Mouse (Mus musculus) ovary, postnatal 14 days (tissue): ENCODE results near the gene Ccdc7a.
A peak's percentile ranks its signal among the peaks of the same experiment; 100 is the strongest.
"Not testable (repeated sequence)": the region's sequence is repeated elsewhere in the genome, so short reads cannot be mapped to it uniquely, and the experiment has no call there.

Source experiments
- DNase-seq: peaks from one replicate; pipeline ENCODE4 v3.0.0; 2022; ENCODE audit warnings: low spot score

Ccdc7a gene

GRCm38 (mm10) chr8:129065417-129065816, at the start of gene Ccdc7a:
Gene Ccdc7a (minus strand): TSS chr8:129065517.
- DNase-seq, result not testable (repeated sequence)

GRCm38 (mm10) chr8:129066834-129067233, 1.5 kb upstream of the Ccdc7a start, which contains the start of gene Ccdc7b:
Gene Ccdc7b (plus strand): TSS chr8:129067134.
- not testable (repeated sequence) for DNase-seq

GRCm38 (mm10) chr8:128991389-128991788, 73.9 kb downstream of the Ccdc7a start:
- DNase-seq, result no peak

GRCm38 (mm10) chr8:128948941-128949340, 116.4 kb downstream of the Ccdc7a start:
- not testable (repeated sequence) for DNase-seq

GRCm38 (mm10) chr8:128941022-128941641, 124.2 kb downstream of the Ccdc7a start:
- DNase-seq, result peak; percentile 16

- DNase-seq, result no peak
Measured at GRCm38 (mm10) chr8:128933446-128933845, 131.9 kb downstream of the Ccdc7a start.

- no peak for DNase-seq
Measured at GRCm38 (mm10) chr8:128882719-128883118, 182.6 kb downstream of the Ccdc7a start.

GRCm38 (mm10) chr8:128843749-128844148, 221.6 kb downstream of the Ccdc7a start:
- no peak for DNase-seq

- no peak for DNase-seq
Measured at GRCm38 (mm10) chr8:128812521-128812920, 252.8 kb downstream of the Ccdc7a start.

- DNase-seq, result no peak
Measured at GRCm38 (mm10) chr8:128798594-128798993, 266.7 kb downstream of the Ccdc7a start, which contains the start of gene Gm3952. Gene Gm3952 (minus strand): TSS chr8:128798694.

- DNase-seq, result no peak
Measured at GRCm38 (mm10) chr8:128735692-128736091, 329.6 kb downstream of the Ccdc7a start.

- DNase-seq, result no peak
Measured at GRCm38 (mm10) chr8:128734118-128734517, 331.2 kb downstream of the Ccdc7a start.

GRCm38 (mm10) chr8:128732254-128732653, 333.1 kb downstream of the Ccdc7a start:
- DNase-seq, result no peak

- DNase-seq, result no peak
Measured at GRCm38 (mm10) chr8:128727213-128727612, 338.1 kb downstream of the Ccdc7a start.

GRCm38 (mm10) chr8:128724819-128725218, 340.5 kb downstream of the Ccdc7a start:
- DNase-seq, result no peak

GRCm38 (mm10) chr8:128716184-128716583, 349.1 kb downstream of the Ccdc7a start:
- no peak for DNase-seq

GRCm38 (mm10) chr8:128709261-128709660, 356.1 kb downstream of the Ccdc7a start:
- DNase-seq, result peak; percentile 69

GRCm38 (mm10) chr8:128704836-128705235, 360.5 kb downstream of the Ccdc7a start:
- no peak for DNase-seq

- DNase-seq, result no peak
Measured at GRCm38 (mm10) chr8:128704376-128704775, 360.9 kb downstream of the Ccdc7a start.

- no peak for DNase-seq
Measured at GRCm38 (mm10) chr8:128697945-128698344, 367.4 kb downstream of the Ccdc7a start.

GRCm38 (mm10) chr8:128696701-128697397, 368.5 kb downstream of the Ccdc7a start:
- DNase-seq, result no peak

GRCm38 (mm10) chr8:128690056-128690455, 375.3 kb downstream of the Ccdc7a start:
- no peak for DNase-seq

- no peak for DNase-seq
Measured at GRCm38 (mm10) chr8:128688679-128689078, 376.6 kb downstream of the Ccdc7a start.
